Mouse (Mus musculus): ENCODE measurements around the gene Snrpa1. TPM values are rescaled to one million over a fixed set of nuclear protein-coding genes. Genes with fewer than 3 reads are reported as not detected.
A peak's percentile ranks its signal among the peaks of the same experiment; 100 is the strongest.

Snrpa1 gene
- total and polyA plus RNA-seq, 3 experiments = 146 to 189 (median 189) TPM

DNA sequence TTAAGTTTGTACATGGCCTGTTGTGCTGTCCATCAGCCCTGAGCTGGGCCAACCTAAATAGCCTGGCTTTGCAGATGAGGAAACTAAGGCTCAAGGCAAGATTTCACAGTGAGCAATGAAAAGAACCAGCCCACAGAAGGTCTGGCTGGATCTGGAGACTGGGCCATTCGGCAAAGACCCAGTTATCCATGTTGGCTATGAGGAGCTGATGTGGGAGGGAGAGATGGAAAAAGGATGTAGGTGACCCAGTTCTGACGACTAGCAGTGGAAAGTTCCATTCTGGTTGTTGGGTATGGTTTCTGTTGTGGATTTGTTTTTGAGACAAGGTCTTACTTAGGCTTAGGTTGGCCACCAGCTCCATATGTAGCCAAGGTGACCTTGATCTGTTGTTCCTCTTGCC lies 29.3 kb downstream of the Snrpa1 start:
- peaks cover 13% of the 10 kb centered on the region for H3K79me2 ChIP-seq (replicated peaks; ENCODE audit: control insufficient read depth, extremely low read depth, insufficient read depth, poor library complexity, severe bottlenecking)
- peaks cover 77 to 98% of the 10 kb centered on the region in 2 experiments for H3K36me3 ChIP-seq (replicated peaks in 1 of 2; ENCODE audit: control insufficient read depth in 1 of 2, insufficient read depth in 1 of 2, low read length in 1 of 2)
- dilution Hi-C loops (cut with MboI; ENCODE audit: extremely low pct_ligation_motif_present, extremely low pct_unique_long_range_greater_than_20kb, low sequenced_read_pairs) = no loop called here
- DNase-seq (ENCODE audit: extremely low read depth) = no peak
- no peaks in the 10 kb centered on the region for H3K27me3 ChIP-seq (replicated peaks)
- no peak overlapping the region for H3K27ac ChIP-seq (ENCODE audit: insufficient read depth, low read depth)
- no peak overlapping the region for H3K4me2 ChIP-seq (ENCODE audit: insufficient read depth, low read depth, poor library complexity, severe bottlenecking)
- no peak overlapping the region for H3K4me3 ChIP-seq (replicated peaks in 1 of 3; ENCODE audit: low read depth in 2 of 3, low read length in 2 of 3, poor library complexity in 1 of 3)
- H3K4me1 ChIP-seq (ENCODE audit: control insufficient read depth in 1 of 2, insufficient read depth in 2 of 2) = peaks cover 0 to 13% of the 10 kb centered on the region in 2 experiments; a peak in 1 of 4 replicates
- TF ChIP-seq CHD2 (IDR thresholded peaks at IDR 0.05; ENCODE audit: low read length) (no peak), MAZ (IDR thresholded peaks at IDR 0.05; ENCODE audit: low read depth, low read length) (no peak), JUN (IDR thresholded peaks at IDR 0.05; ENCODE audit: insufficient read depth, low read depth, low read length) (no peak), EP300 (IDR thresholded peaks at IDR 0.05; ENCODE audit: low read length) (peak; percentile 55; the same call in 1 of the 2 replicates), SIN3A (IDR thresholded peaks at IDR 0.05; ENCODE audit: low read length) (no peak), ZC3H11A (IDR thresholded peaks at IDR 0.05; ENCODE audit: low read depth, low read length) (no peak), E2F4 (IDR thresholded peaks at IDR 0.05; ENCODE audit: insufficient replicate concordance, low read depth, low read length) (no peak)
- no peak overlapping the region for H3K9ac ChIP-seq (ENCODE audit: insufficient read depth, low read depth)
- in situ Hi-C loops (cut with MboI; ENCODE audit: low pct_ligation_motif_present, low pct_unique_long_range_greater_than_20kb, low sequenced_read_pairs) = loop anchor here (25.0 kb wide), 1 partner anchor 574 kb away; no protein-coding TSS in a partner anchor
- no peaks in the 10 kb centered on the region for H3K9me3 ChIP-seq (replicated peaks; ENCODE audit: low read length)

DNA sequence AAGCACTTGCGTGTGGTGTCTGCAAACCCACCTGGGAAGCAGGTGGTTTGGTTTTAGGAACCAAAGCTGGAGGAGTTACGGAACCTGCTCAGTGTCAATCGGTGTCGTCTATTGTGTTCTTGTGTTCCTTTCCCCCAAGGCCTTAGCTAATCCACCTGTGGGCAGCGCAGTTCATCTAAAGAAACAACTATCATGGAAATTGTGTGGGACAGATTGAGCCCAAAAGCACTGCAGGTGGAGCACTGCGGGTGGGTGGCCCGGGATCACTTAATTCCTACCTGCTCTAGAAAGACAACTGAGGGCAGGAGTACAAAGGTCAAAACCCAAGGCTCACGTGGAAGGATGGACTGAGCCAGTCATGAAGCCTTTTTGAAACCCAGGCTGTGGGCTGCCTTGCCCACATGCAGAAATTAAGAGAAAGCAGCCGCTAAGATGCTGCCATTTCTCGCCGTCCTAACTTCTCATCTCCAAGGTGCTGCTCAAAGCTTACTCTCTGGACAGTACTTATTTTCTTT lies 31.9 kb downstream of the Snrpa1 start:
- TF ChIP-seq ZMIZ1 (IDR thresholded peaks at IDR 0.05; ENCODE audit: low read depth, low read length) (no peak), CHD2 (IDR thresholded peaks at IDR 0.05; ENCODE audit: low read length) (no peak), KAT2A (IDR thresholded peaks at IDR 0.05; ENCODE audit: insufficient replicate concordance, low read length) (no peak), ZNF384 (IDR thresholded peaks at IDR 0.05; ENCODE audit: low read depth, low read length) (no peak), NELFE (IDR thresholded peaks at IDR 0.05; ENCODE audit: low read depth, low read length) (no peak), ZC3H11A (IDR thresholded peaks at IDR 0.05; ENCODE audit: low read depth, low read length) (no peak), UBTF (IDR thresholded peaks at IDR 0.05; ENCODE audit: low read depth, low read length) (no peak), ETS1 (conservative IDR thresholded peaks at IDR 0.05; ENCODE audit: low read depth, low read length) (no peak), POLR2A (IDR thresholded peaks at IDR 0.05; ENCODE audit: low read depth, low read length) (no peak), TCF12 (IDR thresholded peaks at IDR 0.05; ENCODE audit: low read depth, low read length) (no peak), MXI1 (IDR thresholded peaks at IDR 0.05; ENCODE audit: low read depth, low read length) (no peak), HCFC1 (IDR thresholded peaks at IDR 0.05; ENCODE audit: low read depth, low read length) (no peak), CHD1 (IDR thresholded peaks at IDR 0.05; ENCODE audit: low read depth, low read length) (no peak), BHLHE40 (IDR thresholded peaks at IDR 0.05; ENCODE audit: low read depth, low read length) (no peak), MAX (IDR thresholded peaks at IDR 0.05; ENCODE audit: low read length) (no peak), MAZ (IDR thresholded peaks at IDR 0.05; ENCODE audit: low read depth, low read length) (no peak), JUN (IDR thresholded peaks at IDR 0.05; ENCODE audit: insufficient read depth, low read depth, low read length) (no peak)
- Histone ChIP-seq H3K9ac (ENCODE audit: insufficient read depth, low read depth) (no peak overlapping the region), H3K4me1 (ENCODE audit: control insufficient read depth in 1 of 2, insufficient read depth in 2 of 2) (peaks cover 0 to 6% of the 10 kb centered on the region in 2 experiments; a peak in 1 of 4 replicates), H3K36me3 (replicated peaks in 1 of 2; ENCODE audit: control insufficient read depth in 1 of 2, insufficient read depth in 1 of 2, low read length in 1 of 2) (peaks cover 52 to 79% of the 10 kb centered on the region in 2 experiments), H3K27ac (ENCODE audit: insufficient read depth, low read depth) (no peak overlapping the region), H3K79me2 (replicated peaks; ENCODE audit: control insufficient read depth, extremely low read depth, insufficient read depth, poor library complexity, severe bottlenecking) (peaks cover 3% of the 10 kb centered on the region), H3K4me2 (ENCODE audit: insufficient read depth, low read depth, poor library complexity, severe bottlenecking) (no peak overlapping the region), H3K9me3 (replicated peaks; ENCODE audit: low read length) (no peaks in the 10 kb centered on the region), H3K4me3 (replicated peaks in 1 of 3; ENCODE audit: low read depth in 2 of 3, low read length in 2 of 3, poor library complexity in 1 of 3) (no peak overlapping the region), H3K27me3 (replicated peaks) (no peaks in the 10 kb centered on the region)
- dilution Hi-C loops (cut with MboI; ENCODE audit: extremely low pct_ligation_motif_present, extremely low pct_unique_long_range_greater_than_20kb, low sequenced_read_pairs) = no loop called here
- DNase-seq (ENCODE audit: extremely low read depth) = no peak
- in situ Hi-C loops (cut with MboI; ENCODE audit: low pct_ligation_motif_present, low pct_unique_long_range_greater_than_20kb, low sequenced_read_pairs) = loop anchor here (25.0 kb wide), 1 partner anchor 572 kb away; no protein-coding TSS in a partner anchor
